Mouse (Mus musculus): ENCODE data around the gene Fbp1. TPM values are rescaled to one million over a fixed set of nuclear protein-coding genes. Genes with fewer than 3 reads are reported as not detected.

Gene Fbp1
- total RNA-seq, 4 experiments from 2014 or later: not detected

- DNase-seq (ENCODE audit: low spot score): no peak
Observed at GRCm38 (mm10) chr13:62884536-62884935, 3.5 kb downstream of the Fbp1 start.

GRCm38 (mm10) chr13:62883925-62884324, 4.2 kb downstream of the Fbp1 start:
- DNase-seq (ENCODE audit: low spot score): no peak

GRCm38 (mm10) chr13:62883436-62883835, 4.6 kb downstream of the Fbp1 start:
- no peak for DNase-seq (ENCODE audit: low spot score)

DNA sequence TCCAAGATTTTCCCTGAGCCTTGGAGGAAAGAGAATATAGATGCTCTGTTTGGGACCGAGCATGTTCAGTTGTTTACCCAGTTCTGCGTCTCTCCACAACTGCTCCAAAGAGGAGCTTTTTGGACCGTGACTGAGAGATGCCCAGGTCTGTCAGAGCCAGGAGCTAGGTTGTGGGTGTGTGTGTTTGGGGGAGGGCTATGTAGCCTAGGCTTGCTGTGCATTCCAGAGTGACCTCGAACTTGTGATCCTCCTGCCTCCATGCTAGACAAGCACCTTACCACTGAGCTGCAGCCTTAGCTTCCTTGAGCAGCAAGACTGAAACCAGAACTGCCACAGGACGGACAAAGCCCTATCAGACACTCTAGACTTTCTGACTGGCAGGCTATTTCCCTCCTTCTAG, 5.2 kb downstream of the Fbp1 start:
- DNase-seq (ENCODE audit: low spot score): no peak

DNA sequence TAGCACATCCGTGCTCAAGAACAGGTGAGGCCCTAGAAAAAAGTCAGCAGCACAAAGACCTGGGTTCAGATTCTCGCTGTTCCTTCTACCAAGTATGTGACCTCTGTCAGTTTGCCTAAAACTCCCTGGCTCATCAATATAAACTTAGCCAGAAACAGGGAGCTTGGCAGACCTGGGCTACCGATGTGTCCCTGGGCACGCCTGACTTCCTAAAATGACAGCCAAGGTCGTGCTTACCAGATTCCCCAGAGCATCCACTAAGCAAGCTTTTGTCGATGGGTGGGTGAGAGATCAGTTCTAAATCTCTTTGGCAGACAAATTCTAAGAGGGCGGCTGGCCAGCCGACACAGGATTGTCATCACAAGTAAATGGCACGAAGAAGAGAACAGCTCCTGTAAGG, 6.7 kb downstream of the Fbp1 start:
- no peak for DNase-seq (ENCODE audit: low spot score)

GRCm38 (mm10) chr13:62879831-62880615, 8.1 kb downstream of the Fbp1 start:
- peak; percentile 11 for DNase-seq (ENCODE audit: low spot score)

- no peak for DNase-seq (ENCODE audit: low spot score)
Observed at GRCm38 (mm10) chr13:62879411-62879810, 8.7 kb downstream of the Fbp1 start.

GRCm38 (mm10) chr13:62877247-62877646, 10.8 kb downstream of the Fbp1 start:
- no peak for DNase-seq (ENCODE audit: low spot score)

DNA sequence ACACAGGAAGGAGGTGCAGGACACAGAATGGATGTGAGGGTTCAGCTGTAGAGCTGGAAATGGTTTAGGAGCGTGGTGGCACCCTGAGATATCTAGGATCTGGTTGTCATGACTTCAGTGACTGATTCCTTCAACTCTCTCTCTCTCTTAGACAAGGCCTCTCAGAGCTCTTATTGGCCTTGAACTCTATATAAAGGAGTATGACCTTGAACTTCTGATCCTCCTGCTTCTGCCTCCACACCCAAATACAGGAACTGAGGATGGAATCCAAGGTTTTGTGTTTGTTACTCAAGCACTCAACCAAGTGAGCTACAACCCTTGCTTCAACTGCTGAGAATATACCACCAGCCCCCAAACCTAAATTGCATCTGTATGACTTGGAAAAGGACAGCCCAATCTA, 12.0 kb downstream of the Fbp1 start:
- no peak for DNase-seq (ENCODE audit: low spot score)

DNA sequence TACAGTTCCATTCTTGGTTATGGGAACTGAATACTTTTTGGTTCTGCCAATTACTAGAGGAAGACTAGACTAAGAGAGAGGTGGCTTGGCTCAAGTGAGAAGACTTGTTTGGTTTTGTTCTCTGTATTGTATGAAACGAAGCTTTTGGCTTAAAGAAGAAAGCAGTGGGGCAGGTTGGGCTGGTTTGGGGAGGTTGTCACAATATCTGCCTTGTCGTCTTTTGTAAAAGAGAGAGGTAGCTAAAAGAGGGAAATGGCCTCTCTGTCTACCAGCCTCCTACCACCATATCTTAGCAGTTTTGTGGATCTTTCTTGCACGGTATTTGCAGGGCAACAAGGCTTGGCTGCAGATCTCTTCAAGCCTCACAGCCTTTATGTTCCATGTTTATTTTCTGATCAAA, 15.8 kb downstream of the Fbp1 start:
- DNase-seq (ENCODE audit: low spot score): no peak

DNA sequence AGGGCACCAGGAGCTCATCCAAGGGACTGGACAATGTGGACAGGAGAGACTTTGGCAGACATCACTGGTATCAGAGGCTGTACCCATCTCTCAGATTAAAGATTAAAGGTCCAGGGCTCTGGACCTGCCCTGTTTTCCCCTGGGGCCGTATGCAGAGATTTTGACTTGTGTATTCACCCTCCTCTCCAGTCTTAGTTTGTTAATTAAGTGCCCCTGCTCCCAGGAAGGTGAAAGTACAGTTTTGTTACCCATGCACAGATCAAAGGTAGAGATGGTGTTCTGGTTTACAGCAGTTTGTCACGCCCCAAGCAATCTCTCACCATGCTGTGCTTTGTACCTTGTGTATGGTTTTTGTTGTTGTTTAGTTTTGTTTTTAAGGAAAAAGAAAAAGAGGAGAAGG, 17.5 kb downstream of the Fbp1 start:
- no peak for DNase-seq (ENCODE audit: low spot score)

DNA sequence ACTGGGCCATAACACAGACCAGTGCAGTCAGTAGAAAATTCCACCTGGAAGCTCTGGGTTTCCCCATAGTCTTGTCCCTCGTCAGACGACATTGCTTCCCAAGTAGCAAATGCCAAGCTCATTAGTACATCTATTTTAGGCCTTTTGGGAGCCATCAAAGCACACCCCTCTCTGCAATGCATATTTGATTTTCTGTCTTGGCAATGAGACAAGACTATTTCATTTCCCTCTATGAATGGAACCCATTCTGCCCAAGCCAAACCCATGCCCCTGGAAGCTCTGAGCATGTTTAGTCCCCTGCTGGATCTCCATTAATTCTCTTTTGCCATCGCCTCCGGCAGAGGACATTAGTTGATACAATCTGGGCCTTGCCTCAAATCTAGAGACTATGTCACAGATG, 21.3 kb downstream of the Fbp1 start:
- no peak for DNase-seq (ENCODE audit: low spot score)

- DNase-seq (ENCODE audit: low spot score): no peak
Observed at GRCm38 (mm10) chr13:62865651-62866315, 22.3 kb downstream of the Fbp1 start.

DNA sequence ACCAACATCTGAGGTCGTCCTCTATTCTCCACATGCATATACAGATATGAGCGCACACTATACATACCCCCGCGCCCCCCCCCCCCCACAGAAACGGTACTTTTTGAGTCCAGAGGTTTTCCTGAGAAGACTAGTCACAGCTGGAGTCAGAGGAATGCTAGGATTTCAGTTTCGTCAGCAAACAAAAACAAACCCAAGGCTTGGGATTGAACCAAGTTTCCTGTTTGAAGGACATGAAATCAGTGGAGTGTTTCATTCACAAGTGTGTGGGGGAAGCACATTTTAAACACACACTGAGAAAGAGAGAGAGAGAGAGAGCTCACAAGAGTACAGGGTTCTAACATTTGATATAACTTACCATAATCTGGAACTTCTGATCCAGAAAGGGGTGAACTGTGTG, 24.3 kb downstream of the Fbp1 start:
- DNase-seq (ENCODE audit: low spot score): no peak

DNA sequence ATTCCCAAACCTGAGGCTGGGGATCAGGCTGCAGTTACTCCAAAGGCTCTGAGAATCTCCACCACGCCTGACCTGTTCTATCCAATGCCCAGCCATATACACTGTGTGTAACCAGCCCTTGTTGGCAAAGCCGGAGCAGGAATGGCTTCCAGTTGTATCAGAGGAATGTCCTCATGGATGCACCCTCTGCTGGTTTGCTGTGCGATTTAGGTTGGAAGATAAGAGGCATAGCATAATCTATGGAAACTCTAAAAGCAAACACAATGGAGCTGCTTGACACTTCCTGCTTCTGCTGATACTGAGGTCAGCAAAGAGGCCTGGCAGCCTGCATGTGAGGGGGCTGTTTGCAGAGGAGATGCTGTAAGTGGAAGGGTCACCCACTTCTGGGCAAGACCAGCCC, 25.2 kb downstream of the Fbp1 start:
- no peak for DNase-seq (ENCODE audit: low spot score)

GRCm38 (mm10) chr13:62860068-62860467, 28.0 kb downstream of the Fbp1 start:
- DNase-seq (ENCODE audit: low spot score): no peak

DNA sequence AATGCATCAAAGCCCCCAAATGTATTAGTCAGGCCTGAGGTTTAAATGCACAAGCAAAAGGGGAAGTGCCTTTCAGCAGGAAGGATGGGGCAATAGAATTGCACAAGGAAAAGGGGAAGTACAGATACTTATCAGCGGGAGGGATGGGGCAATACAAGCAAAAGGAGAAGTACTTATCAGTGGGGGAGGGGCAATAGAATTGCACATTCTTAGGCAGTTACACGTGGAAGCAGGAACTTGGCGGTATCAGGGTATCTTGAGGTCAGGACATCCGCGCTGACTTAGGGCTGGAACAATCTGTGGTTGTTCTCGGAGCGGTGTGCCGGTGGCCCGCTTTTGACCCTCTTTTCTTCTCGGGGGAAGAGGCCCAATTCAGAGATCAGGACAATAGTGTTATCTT, 28.8 kb downstream of the Fbp1 start:
- peak; percentile 39 for DNase-seq (ENCODE audit: low spot score)

DNA sequence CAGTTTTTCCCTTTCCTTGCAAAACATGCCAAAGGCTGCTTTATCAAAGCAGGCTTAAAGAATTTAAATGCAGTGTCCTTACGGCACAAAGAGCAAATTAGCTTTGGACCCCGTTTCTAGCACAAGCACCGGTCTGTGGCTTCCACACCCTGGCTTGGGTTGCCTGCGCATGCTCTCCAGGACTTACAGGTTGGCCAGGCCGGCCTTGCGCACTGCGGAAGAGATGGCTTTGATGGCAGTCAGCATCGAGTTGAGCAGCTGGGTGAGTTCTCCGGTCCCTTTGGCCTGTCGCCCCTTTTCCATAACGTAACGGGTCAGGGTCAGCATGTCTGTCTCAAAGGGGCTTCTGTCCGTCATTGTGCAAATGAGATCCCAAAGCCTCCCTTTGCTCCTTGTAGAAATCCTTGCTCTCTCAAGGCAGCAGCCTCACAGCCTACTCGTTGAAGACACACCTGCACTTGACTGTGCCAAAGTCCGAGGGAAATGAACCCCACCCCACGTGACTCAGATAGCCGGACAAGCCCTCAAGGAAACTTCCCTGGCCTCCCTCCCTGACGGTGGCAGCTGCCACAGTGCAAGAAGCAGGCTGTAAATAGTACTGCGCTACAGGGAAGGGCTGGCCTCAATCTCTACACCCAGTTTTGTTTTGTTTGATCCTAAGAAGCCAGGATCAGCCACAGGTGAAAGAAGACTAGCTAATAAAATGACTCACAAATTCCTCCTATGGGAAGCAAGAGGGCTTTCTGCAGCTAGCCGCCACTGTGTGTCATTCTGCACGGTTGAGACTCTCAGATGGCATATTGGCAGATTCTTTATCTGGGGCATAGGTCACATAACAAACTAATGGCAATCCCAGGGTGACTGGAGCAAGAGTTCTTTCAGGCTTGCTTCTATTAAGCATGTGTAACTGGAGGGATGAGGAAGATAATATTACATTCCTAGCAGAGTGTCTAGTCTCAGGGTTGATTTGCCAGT, 29.9 kb downstream of the Fbp1 start, which contains the start of gene Fbp2:
Gene Fbp2 (minus strand): TSS at position 482 of the 975 bp plus-strand sequence.
- DNase-seq (ENCODE audit: low spot score): peak; percentile 35

GRCm38 (mm10) chr13:62856850-62857249, 31.2 kb downstream of the Fbp1 start:
- peak; percentile 42 for DNase-seq (ENCODE audit: low spot score)

- DNase-seq (ENCODE audit: low spot score): peak; percentile 78
Observed at GRCm38 (mm10) chr13:62856305-62856675, 31.8 kb downstream of the Fbp1 start.

- no peak for DNase-seq (ENCODE audit: low spot score)
Observed at GRCm38 (mm10) chr13:62855396-62856304, 32.4 kb downstream of the Fbp1 start.

Measured in heart, adult 8-10 months (tissue).